Mouse (Mus musculus) urinary bladder, postnatal 10 days (tissue): ENCODE results near the gene Erlin1.

Source experiments
- DNase-seq: peaks from one replicate; pipeline ENCODE4 v3.0.0; 2022; ENCODE audit warnings: low spot score

The Erlin1 gene

DNA sequence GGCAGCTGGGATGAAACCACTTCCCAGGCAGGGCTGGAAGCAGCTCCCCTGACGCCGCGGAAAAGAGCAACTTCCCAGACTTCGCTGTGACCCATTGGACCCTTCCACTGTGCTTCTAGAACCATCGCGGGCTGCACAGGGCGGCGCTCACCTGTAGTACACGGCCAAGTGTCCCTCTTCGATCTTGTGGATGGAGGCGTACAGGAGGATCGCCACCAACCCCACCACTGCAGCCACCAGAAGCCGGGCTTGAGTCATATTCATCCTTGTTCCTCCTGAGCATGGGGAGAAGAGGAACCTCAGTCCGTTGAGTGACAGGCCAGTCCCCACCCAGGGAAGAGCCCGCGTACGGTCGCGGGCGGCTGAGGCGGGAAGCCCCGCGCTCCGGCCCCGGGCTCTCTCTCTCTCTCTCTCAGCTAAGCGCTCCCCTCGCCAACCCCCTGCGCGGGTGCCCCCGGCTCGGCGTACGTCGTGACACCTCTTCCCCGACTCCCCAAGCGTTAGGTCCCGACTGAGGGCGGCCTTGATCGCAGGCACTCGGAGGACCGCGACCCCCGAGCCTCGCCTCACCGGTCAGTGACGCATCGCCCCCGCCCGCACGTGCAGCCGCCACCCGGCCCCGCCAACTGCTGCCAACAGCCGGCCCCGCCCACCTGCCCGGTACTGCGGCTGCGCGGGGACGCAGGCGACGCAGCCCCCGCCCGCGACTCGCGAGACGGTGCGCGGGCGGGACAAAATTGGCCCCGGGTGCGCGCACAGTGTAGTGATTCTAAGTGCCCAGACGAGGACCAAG lies at the start of gene Erlin1:
Gene Erlin1 (minus strand): TSS at position 665 of the 793 bp plus-strand sequence.
- peak; percentile 56 for DNase-seq

DNA sequence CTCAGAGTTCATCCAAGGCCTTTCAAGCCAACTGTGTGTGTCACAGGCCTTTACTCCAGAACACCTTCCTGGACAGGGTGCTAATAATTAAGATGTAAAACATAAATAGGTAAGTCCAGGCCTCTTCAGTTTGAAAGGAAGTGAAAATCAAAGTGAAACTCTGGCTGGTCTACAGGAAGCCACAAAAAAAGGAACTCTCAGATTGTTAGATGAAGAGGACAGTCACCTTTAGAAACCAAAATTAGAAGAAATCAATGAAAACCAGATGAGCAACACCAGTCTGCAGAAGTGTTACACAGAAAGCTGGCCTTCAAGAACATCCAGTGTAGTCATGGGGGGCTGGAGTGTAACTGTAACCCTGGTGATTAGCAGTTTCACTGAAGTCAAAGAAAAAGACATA lies 48.2 kb upstream of the Erlin1 start:
- no peak for DNase-seq

GRCm38 (mm10) chr19:44111706-44112105 lies 42.1 kb upstream of the Erlin1 start:
- no peak for DNase-seq

DNA sequence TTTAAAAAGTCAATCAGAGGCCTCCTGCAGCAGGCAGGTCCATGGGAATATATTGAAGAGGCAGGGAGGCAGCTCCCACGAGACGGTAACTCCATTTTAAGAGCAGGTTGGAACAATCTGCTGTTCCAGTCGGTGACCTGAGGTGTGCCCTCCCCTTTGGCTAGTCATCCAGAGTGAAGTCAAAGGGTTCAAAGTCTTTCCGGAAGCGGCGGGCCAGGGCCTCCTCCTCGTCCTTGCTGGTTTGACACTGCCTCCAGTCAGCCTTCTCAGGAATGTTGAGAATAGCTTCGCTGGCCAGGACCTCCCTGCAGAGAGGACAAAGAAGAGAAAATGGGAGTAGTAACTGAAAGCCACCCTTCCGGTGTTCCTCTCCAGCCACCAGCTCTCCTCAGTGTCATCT lies 40.8 kb upstream of the Erlin1 start:
- DNase-seq: no peak

GRCm38 (mm10) chr19:44108996-44109395 lies 39.4 kb upstream of the Erlin1 start:
- DNase-seq: no peak

GRCm38 (mm10) chr19:44107661-44108521 lies 38.3 kb upstream of the Erlin1 start:
- DNase-seq: no peak

- peak; percentile 93 for DNase-seq
Observed at GRCm38 (mm10) chr19:44106831-44107660, 37.5 kb upstream of the Erlin1 start, which contains the start of gene Chuk. Chuk (minus strand) TSS chr19:44107480.

- DNase-seq: no peak
Observed at GRCm38 (mm10) chr19:44104393-44104792, 34.8 kb upstream of the Erlin1 start.

DNA sequence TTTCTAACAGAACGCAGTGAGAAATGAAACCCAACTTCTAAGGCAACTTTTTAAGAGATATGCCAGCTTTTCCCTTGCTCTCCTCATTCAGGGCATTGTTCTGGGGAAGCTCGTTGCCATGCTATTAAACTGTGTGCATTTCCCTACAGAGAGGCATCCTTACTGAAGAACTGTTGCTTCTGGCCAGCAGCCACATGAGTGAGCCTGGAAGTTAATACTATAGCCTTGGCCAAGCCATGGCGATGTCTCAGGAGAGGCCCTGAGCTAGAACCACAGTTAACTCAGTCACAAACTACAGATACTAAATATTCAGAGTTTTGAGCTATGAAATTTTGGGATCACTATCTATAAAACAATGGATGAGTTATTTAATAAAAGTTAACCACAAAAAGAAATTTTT lies 33.4 kb upstream of the Erlin1 start:
- DNase-seq: no peak

DNA sequence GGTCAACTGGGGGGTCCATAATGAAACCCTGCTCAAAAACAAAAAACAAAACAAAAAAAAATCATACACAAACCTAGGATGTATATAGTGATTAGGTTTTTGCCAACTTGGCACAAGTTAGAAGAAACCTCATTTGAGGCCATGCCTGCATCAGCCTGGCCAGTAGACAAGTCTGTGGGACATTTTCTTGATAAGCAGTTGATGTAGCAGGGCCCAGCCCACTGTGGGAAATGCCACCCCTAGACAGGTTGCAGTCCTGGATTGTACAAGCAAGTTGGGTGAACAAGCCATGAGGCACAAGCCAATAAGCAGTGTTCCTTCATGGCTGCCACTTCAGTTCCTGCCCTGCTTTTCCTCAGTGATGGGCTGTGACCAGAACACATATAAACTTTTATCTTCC lies 31.3 kb upstream of the Erlin1 start:
- no peak for DNase-seq

GRCm38 (mm10) chr19:44086278-44086677 lies 16.7 kb upstream of the Erlin1 start:
- no peak for DNase-seq

DNA sequence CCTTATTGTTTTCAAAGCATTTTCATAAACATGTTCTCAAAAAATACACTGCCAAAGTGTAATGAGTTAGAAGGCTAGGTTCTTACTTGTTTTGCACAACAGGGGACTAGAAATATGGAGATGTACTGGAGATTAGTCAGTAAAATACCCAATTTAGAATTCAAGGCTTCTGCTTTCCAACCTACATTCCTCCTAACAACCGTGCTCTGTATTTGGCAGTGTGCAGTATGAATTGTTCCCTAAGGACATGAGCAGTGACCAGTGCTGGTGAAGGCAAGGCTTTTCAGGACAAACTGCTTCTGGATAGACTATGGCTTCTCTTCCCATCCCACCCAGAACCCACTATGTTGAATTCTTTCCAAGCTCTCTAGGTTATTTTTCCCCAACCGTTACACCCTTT lies 11.3 kb upstream of the Erlin1 start:
- DNase-seq: no peak

- DNase-seq: no peak
Observed at GRCm38 (mm10) chr19:44080023-44080422, 10.4 kb upstream of the Erlin1 start.

GRCm38 (mm10) chr19:44077024-44077423 lies 7.4 kb upstream of the Erlin1 start:
- DNase-seq: no peak

DNA sequence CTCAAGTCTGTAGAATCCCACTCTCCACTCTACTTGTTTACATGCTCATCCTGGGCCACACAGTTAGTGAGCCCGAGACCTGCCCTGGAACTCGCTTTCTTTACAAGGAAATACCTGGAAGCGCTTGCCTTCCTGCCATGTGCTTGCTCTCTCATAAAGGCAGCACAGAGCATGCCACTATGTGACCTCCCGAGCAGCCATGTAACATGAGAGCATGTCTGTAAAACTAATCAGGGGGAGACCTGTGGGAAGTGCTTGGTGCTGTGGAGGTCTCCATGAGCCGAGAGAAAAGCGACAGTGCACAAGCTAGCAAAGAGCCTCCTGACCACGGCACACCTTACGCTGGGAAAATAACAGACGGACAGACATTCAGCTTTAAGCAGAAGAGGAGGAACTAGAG lies 6.9 kb upstream of the Erlin1 start:
- DNase-seq: no peak

DNA sequence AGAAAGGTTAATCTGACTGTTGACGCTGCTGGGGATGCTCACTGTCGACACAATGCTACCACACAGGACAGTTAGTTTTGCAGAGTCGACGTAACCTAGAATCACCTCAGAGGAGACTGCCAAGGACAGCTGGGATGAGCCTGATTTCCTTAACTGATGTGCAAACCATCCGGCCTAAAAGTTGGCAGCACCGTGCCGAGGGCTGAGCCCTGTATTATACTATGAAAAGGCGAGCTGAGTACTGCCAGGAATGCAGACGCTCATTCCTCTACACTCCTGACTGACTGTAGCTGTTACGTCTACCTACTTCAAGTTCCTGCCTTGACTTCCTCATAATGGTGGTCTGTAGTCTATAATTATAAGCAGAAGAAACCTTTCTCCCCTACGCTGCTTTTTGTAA lies 5.4 kb upstream of the Erlin1 start:
- DNase-seq: no peak

DNA sequence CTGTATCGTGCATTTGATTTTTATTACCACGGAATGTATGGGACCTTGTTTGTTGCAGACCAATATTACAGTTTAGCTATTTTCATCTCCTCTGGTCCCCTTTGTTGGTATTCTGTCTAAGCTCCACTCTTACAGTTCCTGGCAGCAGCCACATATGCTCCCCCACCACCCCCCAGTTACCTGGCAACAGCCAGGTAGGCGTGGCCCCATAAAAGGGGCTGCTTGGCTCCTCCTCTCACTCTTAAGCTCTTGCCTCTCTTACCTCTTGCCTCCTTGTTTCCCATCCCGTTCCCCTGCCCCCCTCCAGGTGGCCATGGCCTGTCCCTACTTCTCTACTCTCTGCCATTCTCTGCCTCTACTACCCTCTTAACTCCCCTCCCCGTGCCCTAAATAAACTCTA lies 1.6 kb upstream of the Erlin1 start:
- no peak for DNase-seq

DNA sequence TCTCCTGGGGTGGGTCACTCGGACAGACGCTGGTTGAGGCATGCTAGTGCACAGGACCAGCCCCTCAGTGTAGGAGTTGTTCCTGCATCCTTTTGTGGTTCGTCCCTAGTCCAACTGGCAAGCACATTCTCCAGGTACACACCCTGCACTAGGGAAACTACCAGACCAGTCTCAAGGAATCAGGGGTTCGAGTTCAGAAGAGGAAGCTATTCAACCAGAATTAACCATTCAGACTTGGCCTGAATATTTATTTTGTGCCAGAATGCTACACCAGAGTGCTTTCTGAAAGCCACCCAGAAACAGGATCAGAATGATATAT lies 288 bp upstream of the Erlin1 start:
- DNase-seq: no peak

DNA sequence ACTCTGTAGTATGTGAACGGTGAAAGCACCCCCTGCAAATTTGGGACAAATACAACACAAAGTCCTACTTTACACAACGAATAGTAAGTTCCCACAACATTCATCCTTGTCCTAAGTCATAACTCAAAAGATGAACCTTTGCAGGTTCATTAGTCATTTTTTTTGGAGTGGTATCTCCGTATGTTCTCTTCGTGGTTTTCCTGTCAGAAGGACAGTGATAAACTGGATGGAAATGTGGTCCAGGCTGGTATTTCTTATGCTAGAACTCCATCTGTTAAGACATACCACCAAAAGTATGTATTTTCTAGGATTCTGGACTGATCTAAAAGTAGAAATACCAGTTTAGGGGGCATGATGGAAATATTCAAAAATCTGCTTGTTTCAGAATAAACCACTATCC lies 1.4 kb downstream of the Erlin1 start:
- no peak for DNase-seq

GRCm38 (mm10) chr19:44067323-44068049 lies 2.1 kb downstream of the Erlin1 start:
- no peak for DNase-seq

DNA sequence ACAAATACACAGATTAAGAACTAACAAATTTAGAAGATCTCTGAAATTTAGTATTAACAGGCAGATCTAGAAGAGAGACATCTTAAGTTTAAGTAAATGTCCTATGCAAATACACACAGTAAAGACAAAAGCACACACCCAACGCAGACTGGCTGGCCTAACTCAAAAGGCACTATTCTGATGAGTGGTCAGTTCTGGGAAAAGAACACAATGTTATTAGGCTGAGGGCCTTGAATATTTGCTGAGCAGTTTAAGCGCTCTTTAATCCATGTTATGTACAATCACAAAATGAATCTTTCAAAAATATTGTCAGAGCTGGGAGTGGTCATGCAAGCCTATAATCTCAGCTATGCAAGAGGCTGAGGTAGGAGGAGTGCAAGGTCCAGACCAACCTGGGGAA lies 4.9 kb downstream of the Erlin1 start:
- no peak for DNase-seq

GRCm38 (mm10) chr19:44063773-44064172 lies 5.8 kb downstream of the Erlin1 start:
- no peak for DNase-seq
